Mouse (Mus musculus): Measurements from ENCODE around the gene Atp2a2. TPM values are rescaled to one million over a fixed set of nuclear protein-coding genes. Genes with fewer than 3 reads are reported as not detected.

Atp2a2 gene
- polyA plus RNA-seq, 1 experiment from 2014 or later, result 37.0 TPM

GRCm38 (mm10) chr5:122409692-122410645 lies 92.1 kb downstream of the Atp2a2 start:
- H3K27me3 ChIP-seq (ENCODE audit: low read depth, poor library complexity, severe bottlenecking), result no peaks in the 10 kb centered on the region
- H3K27ac ChIP-seq (replicated peaks), result no peak overlapping the region
- H3K36me3 ChIP-seq, result peaks cover 38% of the 10 kb centered on the region
- no peak overlapping the region for H3K4me3 ChIP-seq
- peaks cover 10% of the 10 kb centered on the region; the same call in 1 of the 2 replicates for H3K9me3 ChIP-seq (replicated peaks)
- WGBS, result 87% methylated on average over 19 of the region's 19 CpGs
- no peak for DNase-seq (ENCODE audit: low spot score)
- H3K4me1 ChIP-seq, result no peaks in the 10 kb centered on the region

- H3K27me3 ChIP-seq (ENCODE audit: low read depth, poor library complexity, severe bottlenecking), result no peaks in the 10 kb centered on the region
- 97% methylated on average over 10 of the region's 10 CpGs for WGBS
- no peak overlapping the region for H3K4me3 ChIP-seq
- H3K36me3 ChIP-seq, result peaks cover 82% of the 10 kb centered on the region
- no peaks in the 10 kb centered on the region for H3K4me1 ChIP-seq
- H3K27ac ChIP-seq (replicated peaks), result no peak overlapping the region
- peaks cover 10% of the 10 kb centered on the region; the same call in 1 of the 2 replicates for H3K9me3 ChIP-seq (replicated peaks)
- DNase-seq (ENCODE audit: low spot score), result no peak
Measured at GRCm38 (mm10) chr5:122405537-122405936, 96.5 kb downstream of the Atp2a2 start.

Other genes starting within 250 kb of the Atp2a2 start
- gene Tctn1, start 237.8 kb downstream of the Atp2a2 start, polyA plus RNA-seq (2016; fragmentation: Nextera tagmentation; extraction: Ambion mirVana), result 5.9 and 6.4 TPM in 2 replicates
- gene Pptc7, start 217.9 kb downstream of the Atp2a2 start, polyA plus RNA-seq (2016; fragmentation: Nextera tagmentation; extraction: Ambion mirVana), result 7.3 and 7.7 TPM in 2 replicates
- gene Rad9b, start 148.0 kb downstream of the Atp2a2 start, polyA plus RNA-seq (2016; fragmentation: Nextera tagmentation; extraction: Ambion mirVana), result 9.5 and 11.5 TPM in 2 replicates
- gene Vps29, start 147.9 kb downstream of the Atp2a2 start, polyA plus RNA-seq (2016; fragmentation: Nextera tagmentation; extraction: Ambion mirVana), result 218 and 220 TPM in 2 replicates
- 76.9 and 82.9 TPM in 2 replicates for gene Gpn3, start 130.3 kb downstream of the Atp2a2 start, polyA plus RNA-seq (2016; fragmentation: Nextera tagmentation; extraction: Ambion mirVana)
- 85.5 and 98.8 TPM in 2 replicates for gene Fam216a, start 129.9 kb downstream of the Atp2a2 start, polyA plus RNA-seq (2016; fragmentation: Nextera tagmentation; extraction: Ambion mirVana)
- 88.6 and 103 TPM in 2 replicates for gene Arpc3, start 110.3 kb downstream of the Atp2a2 start, polyA plus RNA-seq (2016; fragmentation: Nextera tagmentation; extraction: Ambion mirVana)
- 53.9 and 57.7 TPM in 2 replicates for gene Anapc7, start 80.5 kb downstream of the Atp2a2 start, polyA plus RNA-seq (2016; fragmentation: Nextera tagmentation; extraction: Ambion mirVana)
- 51.4 and 54.1 TPM in 2 replicates for gene Ift81, start 112.3 kb upstream of the Atp2a2 start, polyA plus RNA-seq (2016; fragmentation: Nextera tagmentation; extraction: Ambion mirVana)
- gene P2rx7, start 141.7 kb upstream of the Atp2a2 start, polyA plus RNA-seq (2016; fragmentation: Nextera tagmentation; extraction: Ambion mirVana), result 0.63 and 1.0 TPM in 2 replicates
- 3.5 and 9.6 TPM in 2 replicates for gene P2rx4, start 205.3 kb upstream of the Atp2a2 start, polyA plus RNA-seq (2016; fragmentation: Nextera tagmentation; extraction: Ambion mirVana)